Comparison of ENCODE assay signal across 12 mouse cellular contexts in genomic region chr13:67755761-67756160, GRCm38 (mm10). TPM values are rescaled to one million over a fixed set of nuclear protein-coding genes. Genes with fewer than 3 reads are reported as not detected.
DNase-seq lines count a peak whose midpoint lies in the region; ATAC-seq and TF ChIP-seq lines count a peak whose summit lies in the region.
"Had no signal": no experiment of that assay in that cellular context is flagged by ENCODE, and none has a peak within 500 bp of the region (broad histone marks: within the 10 kb centered on the region; RNA-seq: fewer than 3 reads in every experiment).

No protein-coding gene starts in this region.

- DNase-seq in forebrain, postnatal 0 days: peak; percentile 0
- DNase-seq in lung, postnatal 0 days (ENCODE audit: low spot score): peak; percentile 59
- DNase-seq in lung, postnatal 4 days: no peak
- peak; percentile 2 for DNase-seq in brain, embryonic 14.5 days (ENCODE audit: low read depth)
- no peak for DNase-seq in ovary, adult 18-20 months (ENCODE audit: low spot score)
- DNase-seq: cerebellum, adult 18-20 months; gastrocnemius, postnatal 25 days; kidney, postnatal 4 days had no signal

- H3K4me1 ChIP-seq in forebrain, postnatal 0 days (ENCODE audit: insufficient read depth): peaks cover 3% of the 10 kb centered on the region; the same call in 1 of the 2 replicates
- peaks cover 4% of the 10 kb centered on the region for H3K4me1 ChIP-seq in forebrain, embryonic 13.5 days
- no peaks in the 10 kb centered on the region for H3K4me1 ChIP-seq in lung, postnatal 0 days (ENCODE audit: insufficient read depth, low read depth, low read length)
- H3K4me1 ChIP-seq in limb, embryonic 15.5 days: peaks cover 4% of the 10 kb centered on the region; the same call in 1 of the 2 replicates

- WGBS in forebrain, postnatal 0 days: 66% methylated on average over 6 of the region's 6 CpGs
- 81% methylated on average over 6 of the region's 6 CpGs for WGBS in forebrain, embryonic 13.5 days
- 71% methylated on average over 6 of the region's 6 CpGs for WGBS in lung, postnatal 0 days
- 84% methylated on average over 6 of the region's 6 CpGs for WGBS in limb, embryonic 15.5 days

- H3K36me3 ChIP-seq in forebrain, postnatal 0 days (ENCODE audit: insufficient read depth): peaks cover 6% of the 10 kb centered on the region; the same call in 1 of the 2 replicates
- peaks cover 9% of the 10 kb centered on the region for H3K36me3 ChIP-seq in forebrain, embryonic 13.5 days (ENCODE audit: poor library complexity, severe bottlenecking)
- H3K36me3 ChIP-seq in lung, postnatal 0 days (ENCODE audit: insufficient read depth, low read length): no peaks in the 10 kb centered on the region
- H3K36me3 ChIP-seq in limb, embryonic 15.5 days: peaks cover 7% of the 10 kb centered on the region

- H3K27me3 ChIP-seq in forebrain, postnatal 0 days (ENCODE audit: insufficient read depth, low read length): no peaks in the 10 kb centered on the region
- H3K27me3 ChIP-seq in forebrain, embryonic 13.5 days: no peaks in the 10 kb centered on the region
- no peaks in the 10 kb centered on the region for H3K27me3 ChIP-seq in lung, postnatal 0 days (replicated peaks; ENCODE audit: insufficient read depth, low read length)
- no peaks in the 10 kb centered on the region for H3K27me3 ChIP-seq in limb, embryonic 15.5 days
- H3K27me3 ChIP-seq: megakaryocyte, embryonic 14.5 days had no signal

- no peak for ATAC-seq in forebrain, postnatal 0 days
- ATAC-seq in forebrain, embryonic 13.5 days: no peak
- no peak for ATAC-seq in lung, postnatal 0 days
- no peak for ATAC-seq in limb, embryonic 15.5 days (ENCODE audit: insufficient number of reproducible peaks, low FRiP score, low TSS enrichment, low read depth)
- no peak for ATAC-seq in megakaryocyte progenitor cell, adult 5-6 weeks (replicated peaks; ENCODE audit: poor library complexity)

- no peak for TF ChIP-seq POLR2A in brain, embryonic 14.5 days (IDR thresholded peaks at IDR 0.05; ENCODE audit: borderline replicate concordance, extremely low read depth, insufficient read depth, insufficient read length, poor library complexity, severe bottlenecking)

- H3K4me2 ChIP-seq in forebrain, postnatal 0 days (ENCODE audit: low read depth): peak overlapping the region; percentile 59
- no peak overlapping the region for H3K4me2 ChIP-seq in forebrain, embryonic 13.5 days
- no peak overlapping the region for H3K4me2 ChIP-seq in lung, postnatal 0 days (replicated peaks; ENCODE audit: low read depth, low read length)
- H3K4me2 ChIP-seq in limb, embryonic 15.5 days: peak overlapping the region; percentile 35; the same call in 1 of the 2 replicates

- H3K4me3 ChIP-seq in forebrain, postnatal 0 days (ENCODE audit: low read depth, low read length): 0 out of 2 replicates have a peak overlapping the region, but pooled peaks have one; percentile 78
- no peak overlapping the region for H3K4me3 ChIP-seq in forebrain, embryonic 13.5 days
- H3K4me3 ChIP-seq in lung, postnatal 0 days (ENCODE audit: low read depth, low read length): no peak overlapping the region
- H3K4me3 ChIP-seq in limb, embryonic 15.5 days: 0 out of 2 replicates have a peak overlapping the region, but pooled peaks have one; percentile 59

- TF ChIP-seq CTCF in forebrain, postnatal 0 days (IDR thresholded peaks at IDR 0.05; ENCODE audit: low read depth): no peak
- no peak for TF ChIP-seq CTCF in lung, postnatal 0 days (IDR thresholded peaks at IDR 0.05)
- no peak for TF ChIP-seq CTCF in brain, embryonic 14.5 days (IDR thresholded peaks at IDR 0.05; ENCODE audit: borderline replicate concordance, extremely low read depth, insufficient read depth, insufficient read length)

- no peak overlapping the region for H3K9ac ChIP-seq in forebrain, postnatal 0 days
- no peak overlapping the region for H3K9ac ChIP-seq in forebrain, embryonic 13.5 days
- H3K9ac ChIP-seq in lung, postnatal 0 days (replicated peaks; ENCODE audit: low read depth): no peak overlapping the region
- no peak overlapping the region for H3K9ac ChIP-seq in limb, embryonic 15.5 days

- TF ChIP-seq EP300 in lung, postnatal 0 days (IDR thresholded peaks at IDR 0.05): no peak

- H3K27ac ChIP-seq in forebrain, postnatal 0 days (ENCODE audit: low read depth, low read length): no peak overlapping the region
- H3K27ac ChIP-seq in forebrain, embryonic 13.5 days: no peak overlapping the region
- no peak overlapping the region for H3K27ac ChIP-seq in lung, postnatal 0 days (ENCODE audit: low read length)
- H3K27ac ChIP-seq in limb, embryonic 15.5 days: no peak overlapping the region

- H3K9me3 ChIP-seq in forebrain, postnatal 0 days (ENCODE audit: low read length): no peaks in the 10 kb centered on the region
- H3K9me3 ChIP-seq in forebrain, embryonic 13.5 days (replicated peaks): no peaks in the 10 kb centered on the region
- H3K9me3 ChIP-seq in lung, postnatal 0 days (ENCODE audit: low read length): no peaks in the 10 kb centered on the region
- H3K9me3 ChIP-seq in limb, embryonic 15.5 days: no peaks in the 10 kb centered on the region
- H3K9me3 ChIP-seq: megakaryocyte, embryonic 14.5 days had no signal

RNA-seq across cellular contexts. Expression of gene Zfp85, which starts 0.7 kb away (rescaled TPM):
- 11.5 and 12.1 TPM in 2 replicates for total RNA-seq in forebrain, postnatal 0 days (2014; rRNA removed)
- polyA plus RNA-seq in forebrain, postnatal 0 days (2015; fragmentation: Nextera tagmentation; extraction: Ambion mirVana): 3.8 and 4.1 TPM in 2 replicates
- 6.8 and 8.7 TPM in 2 replicates for polyA plus RNA-seq in forebrain, embryonic 13.5 days (2015; fragmentation: Nextera tagmentation; extraction: Ambion mirVana)
- 4.2 and 4.8 TPM in 2 replicates for polyA plus RNA-seq in lung, postnatal 0 days (2015; fragmentation: Nextera tagmentation; extraction: Ambion mirVana)
- polyA plus RNA-seq in brain, embryonic 14.5 days (2012; rRNA removed): 4.4 and 4.6 TPM in 2 replicates
- polyA plus RNA-seq in limb, embryonic 15.5 days (2015; fragmentation: Nextera tagmentation; extraction: Ambion mirVana): 5.4 and 6.7 TPM in 2 replicates
- 8.0 and 9.5 TPM in 2 replicates for total RNA-seq in megakaryocyte progenitor cell, adult 5-6 weeks (2015)
- 6.7 and 8.7 TPM in 2 replicates for total RNA-seq in megakaryocyte progenitor cell, adult 5-6 weeks (2017)

RNA-seq across cellular contexts. Expression of gene Zfp493, which starts 23.7 kb away (rescaled TPM):
- 4.8 and 7.6 TPM in 2 replicates for total RNA-seq in forebrain, postnatal 0 days (2014; rRNA removed)
- 1.1 and 1.3 TPM in 2 replicates for polyA plus RNA-seq in forebrain, postnatal 0 days (2015; fragmentation: Nextera tagmentation; extraction: Ambion mirVana)
- 2.4 and 3.1 TPM in 2 replicates for polyA plus RNA-seq in forebrain, embryonic 13.5 days (2015; fragmentation: Nextera tagmentation; extraction: Ambion mirVana)
- polyA plus RNA-seq in lung, postnatal 0 days (2015; fragmentation: Nextera tagmentation; extraction: Ambion mirVana): 0.75 and 0.93 TPM in 2 replicates
- polyA plus RNA-seq in brain, embryonic 14.5 days (2012; rRNA removed): 2.5 and 2.8 TPM in 2 replicates
- polyA plus RNA-seq in limb, embryonic 15.5 days (2015; fragmentation: Nextera tagmentation; extraction: Ambion mirVana): 1.8 and 2.0 TPM in 2 replicates
- 3.6 and 4.4 TPM in 2 replicates for total RNA-seq in megakaryocyte progenitor cell, adult 5-6 weeks (2015)
- 1.2 and 2.1 TPM in 2 replicates for total RNA-seq in megakaryocyte progenitor cell, adult 5-6 weeks (2017)

RNA-seq across cellular contexts. Expression of gene Zfp65, which starts 26.8 kb away (rescaled TPM):
- 23.5 and 24.1 TPM in 2 replicates for total RNA-seq in forebrain, postnatal 0 days (2014; rRNA removed)
- 3.0 and 5.6 TPM in 2 replicates for polyA plus RNA-seq in forebrain, postnatal 0 days (2015; fragmentation: Nextera tagmentation; extraction: Ambion mirVana)
- polyA plus RNA-seq in forebrain, embryonic 13.5 days (2015; fragmentation: Nextera tagmentation; extraction: Ambion mirVana): 10.1 and 10.5 TPM in 2 replicates
- 2.3 and 2.7 TPM in 2 replicates for polyA plus RNA-seq in lung, postnatal 0 days (2015; fragmentation: Nextera tagmentation; extraction: Ambion mirVana)
- 7.3 and 10.3 TPM in 2 replicates for polyA plus RNA-seq in brain, embryonic 14.5 days (2012; rRNA removed)
- 6.4 and 6.8 TPM in 2 replicates for polyA plus RNA-seq in limb, embryonic 15.5 days (2015; fragmentation: Nextera tagmentation; extraction: Ambion mirVana)
- total RNA-seq in megakaryocyte progenitor cell, adult 5-6 weeks (2015): 19.3 TPM in 2 replicates
- total RNA-seq in megakaryocyte progenitor cell, adult 5-6 weeks (2017): 12.3 and 20.4 TPM in 2 replicates

RNA-seq across cellular contexts. Expression of gene Zfp273, which starts 57.8 kb away (rescaled TPM):
- total RNA-seq in forebrain, postnatal 0 days (2014; rRNA removed): 14.5 and 14.7 TPM in 2 replicates
- polyA plus RNA-seq in forebrain, postnatal 0 days (2015; fragmentation: Nextera tagmentation; extraction: Ambion mirVana): 7.4 and 8.7 TPM in 2 replicates
- 10.3 and 11.5 TPM in 2 replicates for polyA plus RNA-seq in forebrain, embryonic 13.5 days (2015; fragmentation: Nextera tagmentation; extraction: Ambion mirVana)
- polyA plus RNA-seq in lung, postnatal 0 days (2015; fragmentation: Nextera tagmentation; extraction: Ambion mirVana): 4.1 and 4.9 TPM in 2 replicates
- polyA plus RNA-seq in brain, embryonic 14.5 days (2012; rRNA removed): 4.7 and 5.8 TPM in 2 replicates
- 7.2 and 8.2 TPM in 2 replicates for polyA plus RNA-seq in limb, embryonic 15.5 days (2015; fragmentation: Nextera tagmentation; extraction: Ambion mirVana)
- 5.9 and 7.1 TPM in 2 replicates for total RNA-seq in megakaryocyte progenitor cell, adult 5-6 weeks (2015)
- 6.0 and 8.8 TPM in 2 replicates for total RNA-seq in megakaryocyte progenitor cell, adult 5-6 weeks (2017)

Comparison
In these comparisons a context has a peak if more than half of its experiments do, and no peak if none do; other contexts are left out.
1. DNase-seq: peak in forebrain, postnatal 0 days (single experiment), lung, postnatal 0 days (single experiment) and brain, embryonic 14.5 days (single experiment); none in lung, postnatal 4 days (0 of 2) and ovary, adult 18-20 months (single experiment).
2. H3K4me2 ChIP-seq: peak in forebrain, postnatal 0 days (single experiment) and limb, embryonic 15.5 days (single experiment); none in forebrain, embryonic 13.5 days (single experiment) and lung, postnatal 0 days (single experiment).
3. H3K4me3 ChIP-seq: peak in forebrain, postnatal 0 days (single experiment) and limb, embryonic 15.5 days (single experiment); none in forebrain, embryonic 13.5 days (single experiment) and lung, postnatal 0 days (single experiment).